Mouse (Mus musculus) neural tube, embryonic 13.5 days (tissue): ENCODE measurements around the gene Cdk18. TPM values are rescaled to one million over a fixed set of nuclear protein-coding genes. Genes with fewer than 3 reads are reported as not detected.

Experiments
- ATAC-seq: fragments of 200-750 bp; cut with Nextera tagmentation; 2 replicates; pipeline ENCODE4 v1.8.0; 2017; ENCODE audit warnings: low read depth, mild to moderate bottlenecking, moderate TSS enrichment, moderate library complexity
- H3K27ac ChIP-seq: fragments of 300-500 bp; sonication (generic); replicated peaks from 2 replicates; pipeline ENCODE4 v1.5.1; 2015; ENCODE audit warnings: moderate library complexity, mild to moderate bottlenecking, inconsistent platforms
- H3K27me3 ChIP-seq: fragments of 300-500 bp; sonication (generic); 2 replicates; pipeline ENCODE4 v1.6.1; 2015; ENCODE audit warnings: mild to moderate bottlenecking, inconsistent platforms
- H3K36me3 ChIP-seq: fragments of 300-500 bp; sonication (generic); 2 replicates; pipeline ENCODE4 v1.6.1; 2015; ENCODE audit warnings: mild to moderate bottlenecking, inconsistent platforms
- H3K4me1 ChIP-seq: fragments of 300-500 bp; sonication (generic); replicated peaks from 2 replicates; pipeline ENCODE4 v1.6.1; 2015; ENCODE audit warnings: inconsistent platforms
- H3K4me2 ChIP-seq: fragments of 300-500 bp; sonication (generic); 2 replicates; pipeline ENCODE4 v1.6.1; 2015; ENCODE audit warnings: inconsistent platforms, mild to moderate bottlenecking, moderate library complexity
- H3K4me3 ChIP-seq: fragments of 300-500 bp; sonication (generic); 2 replicates; pipeline ENCODE4 v1.5.1; 2015; ENCODE audit warnings: mild to moderate bottlenecking, inconsistent platforms
- H3K9ac ChIP-seq: fragments of 300-500 bp; sonication (generic); 2 replicates; pipeline ENCODE4 v1.6.1; 2015; ENCODE audit warnings: moderate library complexity, mild to moderate bottlenecking, inconsistent platforms
- H3K9me3 ChIP-seq: fragments of 300-500 bp; sonication (generic); 2 replicates; pipeline ENCODE4 v1.6.1; 2016; ENCODE audit warnings: inconsistent platforms
- WGBS: fragments of 180-500 bp; shearing (Covaris S2); methylation state at CpG from one replicate; pipeline ENCODE4 v1.1.7; 2015; 5-methylcytosine and 5-hydroxymethylcytosine counted together
- polyA plus RNA-seq: library from polyadenylated mRNA; unstranded; fragments of >200 nt; fragmentation: Nextera tagmentation; extraction: Ambion mirVana; gene quantifications from 2 replicates; pipeline ENCODE4 v1.2.1, GENCODE M21; 2015

Gene Cdk18
- polyA plus RNA-seq, 1 experiment from 2014 or later: 0.47 TPM

DNA sequence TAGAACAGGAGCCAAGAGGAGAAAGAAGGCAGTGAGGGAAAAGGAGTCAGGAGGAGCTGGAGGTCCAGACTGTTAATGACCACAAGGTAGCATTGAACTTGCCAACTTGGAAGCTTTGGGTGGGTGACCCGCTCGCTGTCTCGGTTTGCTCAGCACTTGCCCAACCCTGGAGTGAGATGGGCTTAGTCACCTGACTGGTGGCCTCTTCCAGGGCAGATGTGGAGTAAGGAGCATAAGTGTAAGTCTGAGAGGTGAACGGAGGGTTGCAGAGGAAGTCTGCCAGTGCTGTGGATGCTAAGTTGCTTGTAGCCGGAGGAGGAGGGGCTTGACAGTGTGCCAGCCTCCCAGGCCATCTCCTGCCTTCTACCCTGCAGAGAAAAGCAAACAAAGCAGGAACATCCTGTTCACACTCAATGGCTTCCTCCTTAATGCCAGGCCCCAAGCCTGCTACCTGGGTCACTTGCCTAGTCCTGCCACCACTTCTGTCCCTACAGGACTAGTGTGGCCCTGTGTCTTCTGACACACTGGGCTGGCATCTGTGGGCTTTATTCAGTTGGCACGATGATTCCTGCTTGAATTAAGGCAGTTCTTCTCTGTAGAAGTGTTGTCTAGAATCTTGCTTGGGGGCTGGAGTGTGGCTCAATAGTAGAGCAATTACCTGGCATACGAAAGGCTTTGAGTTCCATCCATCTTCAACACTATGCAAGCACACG lies 6.6 kb upstream of the Cdk18 start:
- 90% methylated on average over 8 of the region's 8 CpGs for WGBS
- no peaks in the 10 kb centered on the region for H3K9me3 ChIP-seq
- H3K4me1 ChIP-seq: peaks cover 16% of the 10 kb centered on the region
- H3K4me3 ChIP-seq: no peak overlapping the region
- no peaks in the 10 kb centered on the region for H3K36me3 ChIP-seq
- no peak overlapping the region for H3K27ac ChIP-seq
- H3K4me2 ChIP-seq: no peak overlapping the region
- no peak overlapping the region; the same call in 1 of the 2 replicates for H3K9ac ChIP-seq
- H3K27me3 ChIP-seq: no peaks in the 10 kb centered on the region
- ATAC-seq: no peak

DNA sequence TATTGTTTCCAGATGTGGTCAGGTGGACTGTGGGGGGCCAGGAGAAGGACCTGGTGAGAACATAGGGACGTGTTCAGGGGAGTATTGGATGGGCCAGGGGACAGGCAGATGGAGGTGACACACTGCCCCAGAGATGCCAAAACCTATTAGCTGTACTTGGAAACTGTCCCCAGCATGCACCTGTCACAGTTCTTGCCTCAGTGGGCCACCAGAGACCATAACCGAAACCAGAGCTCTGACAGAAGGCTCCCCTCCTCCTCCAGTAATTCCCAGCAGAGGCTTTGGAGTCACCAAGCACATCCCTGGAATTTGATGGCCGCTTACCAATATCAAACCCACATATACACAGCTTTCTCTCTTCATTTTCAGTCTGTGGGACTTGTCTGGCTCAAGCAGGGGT lies 5.4 kb upstream of the Cdk18 start:
- 79% methylated on average over 3 of the region's 3 CpGs for WGBS
- no peak overlapping the region for H3K4me3 ChIP-seq
- H3K4me2 ChIP-seq: no peak overlapping the region
- no peak overlapping the region for H3K27ac ChIP-seq
- H3K9me3 ChIP-seq: no peaks in the 10 kb centered on the region
- H3K27me3 ChIP-seq: peaks cover 6% of the 10 kb centered on the region
- no peaks in the 10 kb centered on the region for H3K36me3 ChIP-seq
- H3K9ac ChIP-seq: no peak overlapping the region
- peaks cover 16% of the 10 kb centered on the region for H3K4me1 ChIP-seq
- ATAC-seq: no peak

DNA sequence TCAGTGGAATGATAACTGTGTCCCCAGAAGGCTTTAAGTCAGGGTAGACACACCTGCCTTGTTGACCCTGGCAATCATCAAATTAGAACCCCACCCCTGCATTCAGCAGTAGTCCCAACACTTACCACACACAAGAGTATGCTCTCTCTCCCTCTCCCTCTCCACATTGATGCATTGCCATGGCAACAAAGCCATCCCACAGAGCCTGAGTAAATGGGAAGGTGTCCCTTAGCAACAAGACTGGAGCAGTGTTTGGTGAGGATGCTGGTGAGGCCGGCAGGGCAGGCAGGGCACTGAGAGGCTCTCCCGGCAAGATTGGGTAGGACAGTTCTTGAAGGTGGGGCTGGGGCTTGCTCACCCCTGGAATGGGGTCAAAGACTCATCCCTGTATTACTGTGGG lies 4.7 kb upstream of the Cdk18 start:
- Histone ChIP-seq H3K27me3 (peaks cover 12% of the 10 kb centered on the region), H3K9ac (no peak overlapping the region), H3K36me3 (no peaks in the 10 kb centered on the region), H3K4me3 (no peak overlapping the region), H3K9me3 (no peaks in the 10 kb centered on the region), H3K4me1 (peaks cover 20% of the 10 kb centered on the region), H3K27ac (no peak overlapping the region), H3K4me2 (no peak overlapping the region)
- 14% methylated on average over 2 of the region's 2 CpGs for WGBS
- ATAC-seq: peak; percentile 72

DNA sequence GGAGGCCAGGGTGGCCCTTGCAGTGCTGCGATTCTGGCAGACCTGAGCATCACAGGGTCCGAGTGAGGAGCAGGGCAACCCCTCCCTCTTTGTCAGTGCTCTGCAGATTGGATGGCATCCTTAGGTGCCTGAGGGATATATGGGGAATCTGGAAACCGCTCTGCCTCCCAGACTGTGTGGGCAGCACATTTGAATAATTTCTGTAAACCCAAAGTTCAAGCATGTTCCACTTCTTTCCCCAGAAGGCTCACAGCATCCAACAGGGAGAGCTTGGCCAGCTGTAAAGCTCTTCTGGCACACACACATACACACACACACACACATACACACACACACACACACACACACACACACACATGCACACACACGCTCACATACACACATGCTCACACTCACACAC lies 4.2 kb upstream of the Cdk18 start:
- Histone ChIP-seq H3K4me1 (peaks cover 25% of the 10 kb centered on the region), H3K4me2 (no peak overlapping the region), H3K27ac (no peak overlapping the region), H3K4me3 (no peak overlapping the region), H3K27me3 (peaks cover 17% of the 10 kb centered on the region), H3K36me3 (no peaks in the 10 kb centered on the region), H3K9me3 (no peaks in the 10 kb centered on the region), H3K9ac (no peak overlapping the region)
- WGBS: 71% methylated on average over 4 of the region's 4 CpGs
- ATAC-seq: no peak

DNA sequence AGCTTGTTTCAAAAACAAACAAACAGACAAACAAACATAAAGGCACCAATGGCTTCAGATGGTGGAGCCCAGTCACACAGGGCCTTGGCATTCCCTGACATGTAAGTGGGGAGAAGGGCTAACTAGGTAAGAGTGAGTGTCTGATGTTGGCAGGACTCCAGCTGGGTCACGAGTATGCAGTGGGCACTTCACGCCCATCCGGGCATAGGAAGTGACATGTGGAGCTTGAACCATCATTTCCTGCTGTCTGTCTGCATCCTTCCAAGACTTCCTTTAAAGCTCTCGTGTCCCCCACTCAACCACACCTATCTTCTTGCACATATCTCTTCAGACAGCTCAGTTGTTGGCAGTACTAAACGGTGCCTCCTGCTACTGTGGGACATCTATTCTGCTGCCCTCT lies 3.6 kb upstream of the Cdk18 start:
- ATAC-seq: no peak
- Histone ChIP-seq H3K9me3 (no peaks in the 10 kb centered on the region), H3K4me1 (peaks cover 31% of the 10 kb centered on the region), H3K9ac (no peak overlapping the region), H3K4me3 (no peak overlapping the region), H3K36me3 (no peaks in the 10 kb centered on the region), H3K27ac (no peak overlapping the region), H3K27me3 (peaks cover 23% of the 10 kb centered on the region), H3K4me2 (no peak overlapping the region)
- 77% methylated on average over 5 of the region's 5 CpGs for WGBS

DNA sequence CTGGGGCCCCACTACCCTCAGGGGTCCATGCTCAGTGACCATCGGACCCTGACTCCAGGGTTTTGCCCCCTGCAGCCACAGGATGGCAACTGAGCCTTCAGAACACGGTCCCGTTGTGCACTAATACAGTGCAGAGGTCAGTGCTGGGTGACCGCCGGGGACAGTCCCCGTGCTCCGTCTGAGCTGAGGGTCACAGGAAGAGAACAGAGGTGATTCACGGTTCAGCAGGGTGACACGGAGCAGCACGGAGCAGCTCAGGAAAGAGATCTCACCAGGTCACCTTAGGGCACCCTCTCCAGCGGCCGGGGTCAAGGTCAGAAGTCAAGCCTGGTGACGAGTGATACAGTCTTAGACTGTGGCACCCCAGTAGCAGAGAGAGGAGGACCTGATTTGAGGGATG lies 2.3 kb upstream of the Cdk18 start:
- no peak overlapping the region for H3K27ac ChIP-seq
- H3K9ac ChIP-seq: no peak overlapping the region
- peaks cover 28% of the 10 kb centered on the region for H3K27me3 ChIP-seq
- no peak overlapping the region for H3K4me2 ChIP-seq
- H3K4me3 ChIP-seq: no peak overlapping the region
- no peak for ATAC-seq
- 63% methylated on average over 13 of the region's 13 CpGs for WGBS
- no peaks in the 10 kb centered on the region for H3K36me3 ChIP-seq
- no peaks in the 10 kb centered on the region for H3K9me3 ChIP-seq
- H3K4me1 ChIP-seq: peaks cover 31% of the 10 kb centered on the region

DNA sequence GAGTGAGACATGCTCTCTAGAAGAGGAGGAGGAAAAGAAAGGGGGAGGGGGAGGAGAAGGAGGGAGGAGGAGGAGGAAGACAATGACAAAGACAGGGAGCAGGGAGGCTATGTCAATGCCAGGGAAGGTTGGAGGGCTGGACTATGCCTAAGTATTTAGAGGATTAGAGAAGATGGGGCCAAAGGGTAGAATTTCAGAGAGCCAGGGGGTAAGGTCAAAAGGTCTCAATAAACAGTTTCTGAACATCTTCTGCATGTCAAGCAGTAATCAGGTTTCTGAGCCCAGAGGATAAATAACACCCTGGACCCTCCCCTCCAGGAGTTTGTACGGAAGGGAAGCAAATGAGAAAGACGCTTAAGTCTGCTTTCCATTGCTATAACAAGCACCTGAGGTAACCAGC lies 1.7 kb upstream of the Cdk18 start:
- H3K9ac ChIP-seq: no peak overlapping the region
- H3K4me1 ChIP-seq: peaks cover 31% of the 10 kb centered on the region
- H3K27ac ChIP-seq: no peak overlapping the region
- no peak for ATAC-seq
- no peak overlapping the region for H3K4me2 ChIP-seq
- no peaks in the 10 kb centered on the region for H3K36me3 ChIP-seq
- H3K9me3 ChIP-seq: no peaks in the 10 kb centered on the region
- H3K27me3 ChIP-seq: peaks cover 28% of the 10 kb centered on the region
- 59% methylated on average over 2 of the region's 2 CpGs for WGBS
- H3K4me3 ChIP-seq: no peak overlapping the region

DNA sequence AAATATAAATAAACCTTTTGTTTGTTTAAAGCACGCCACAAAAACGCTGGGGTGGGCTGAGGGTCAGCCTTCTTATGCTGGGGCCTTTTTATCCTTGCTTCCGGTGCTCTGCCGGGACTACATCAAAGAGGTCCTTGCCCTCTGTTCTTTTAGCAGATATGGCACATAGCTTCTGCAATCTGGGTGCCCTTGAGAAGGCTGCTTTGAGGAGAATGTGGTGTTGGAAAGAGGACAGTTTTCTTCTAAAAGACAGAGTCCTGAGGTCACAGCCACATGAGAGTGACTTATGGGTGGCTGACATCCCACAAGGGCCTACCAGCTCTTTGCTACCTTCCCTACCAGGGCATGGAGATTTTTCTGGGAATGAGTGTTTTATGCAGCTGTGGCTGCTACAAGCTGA lies 1.1 kb upstream of the Cdk18 start:
- WGBS: 56% methylated on average over 4 of the region's 4 CpGs
- Histone ChIP-seq H3K4me2 (no peak overlapping the region), H3K4me3 (no peak overlapping the region), H3K27ac (no peak overlapping the region), H3K9ac (no peak overlapping the region), H3K27me3 (peaks cover 28% of the 10 kb centered on the region), H3K36me3 (no peaks in the 10 kb centered on the region), H3K4me1 (peaks cover 31% of the 10 kb centered on the region), H3K9me3 (no peaks in the 10 kb centered on the region)
- ATAC-seq: no peak

DNA sequence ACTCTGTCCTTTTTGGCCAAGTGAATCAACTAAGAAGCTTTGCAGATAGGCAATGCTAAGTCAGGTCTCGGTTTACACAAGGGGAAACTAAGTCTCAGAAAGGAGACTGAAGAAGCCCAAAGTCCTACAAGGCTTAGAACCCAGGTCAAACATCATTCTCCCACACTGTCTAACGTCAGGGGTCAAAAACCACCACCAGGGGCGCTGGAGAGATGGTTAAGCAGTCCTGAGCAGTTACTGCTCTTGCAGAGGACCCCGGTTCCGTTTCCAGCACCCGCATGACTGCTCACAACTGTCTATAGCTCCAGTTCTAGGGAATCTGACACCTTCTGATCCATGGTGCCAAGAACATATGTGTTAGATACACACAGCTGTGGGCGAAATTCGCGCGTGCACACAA lies 687 bp upstream of the Cdk18 start:
- no peak for ATAC-seq
- 60% methylated on average over 10 of the region's 10 CpGs for WGBS

DNA sequence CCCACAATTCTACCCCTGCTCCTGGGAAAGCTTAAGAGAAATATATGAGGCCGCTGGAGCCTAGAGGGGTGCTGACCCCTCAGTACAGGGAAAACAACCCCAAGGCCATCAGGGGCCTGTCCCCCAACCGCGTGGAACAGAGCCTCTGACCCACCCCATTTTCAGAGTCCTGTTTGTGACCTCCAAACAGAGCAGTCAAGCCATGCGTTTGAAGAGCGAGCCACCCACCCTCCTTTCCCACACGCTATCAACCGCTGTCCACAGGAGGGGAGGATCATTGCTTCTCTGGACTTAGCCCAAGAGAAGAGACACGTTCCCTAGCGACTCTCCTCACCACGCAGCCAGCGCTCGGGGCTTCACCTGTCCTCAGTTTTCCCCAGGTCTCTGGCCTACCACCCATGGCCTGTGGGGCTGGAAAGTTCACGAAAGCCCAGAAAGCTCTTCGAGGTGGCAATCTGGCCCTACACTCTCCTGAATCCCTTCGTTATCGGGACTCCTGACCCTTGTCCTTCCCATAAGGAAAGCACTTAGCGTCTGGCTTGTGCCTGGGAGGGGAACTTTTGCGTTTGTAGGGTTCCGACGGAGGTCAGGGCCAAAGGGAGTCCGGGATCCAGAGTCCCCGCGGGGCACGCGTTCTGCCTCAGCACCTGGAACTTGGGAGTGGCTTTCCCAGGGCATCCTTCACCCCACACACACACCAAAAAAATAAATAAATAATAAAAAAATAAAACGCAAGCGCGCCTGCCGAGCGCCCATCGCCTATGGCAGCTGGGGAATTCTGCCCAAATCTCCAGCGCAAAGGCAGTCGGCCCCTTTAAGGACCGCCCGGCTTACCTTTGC lies 688 bp downstream of the Cdk18 start:
- Histone ChIP-seq H3K4me1 (peaks cover 20% of the 10 kb centered on the region), H3K27me3 (peaks cover 28% of the 10 kb centered on the region), H3K9ac (peak overlapping the region; percentile 72), H3K4me3 (peak overlapping the region; percentile 50), H3K36me3 (no peaks in the 10 kb centered on the region), H3K9me3 (no peaks in the 10 kb centered on the region), H3K4me2 (peak overlapping the region; percentile 95), H3K27ac (no peak overlapping the region)
- 5% methylated on average over 35 of the region's 35 CpGs for whole genome bisulfite sequencing
- ATAC-seq: no peak; the same call in none of the 2 replicates

More for the DNA sequence above, 687 bp upstream of the Cdk18 start:
- Histone ChIP-seq H3K9ac (no peak overlapping the region), H3K27me3 (peaks cover 28% of the 10 kb centered on the region), H3K36me3 (no peaks in the 10 kb centered on the region), H3K4me2 (no peak overlapping the region), H3K4me3 (no peak overlapping the region), H3K9me3 (no peaks in the 10 kb centered on the region), H3K27ac (no peak overlapping the region), H3K4me1 (peaks cover 31% of the 10 kb centered on the region)

DNA sequence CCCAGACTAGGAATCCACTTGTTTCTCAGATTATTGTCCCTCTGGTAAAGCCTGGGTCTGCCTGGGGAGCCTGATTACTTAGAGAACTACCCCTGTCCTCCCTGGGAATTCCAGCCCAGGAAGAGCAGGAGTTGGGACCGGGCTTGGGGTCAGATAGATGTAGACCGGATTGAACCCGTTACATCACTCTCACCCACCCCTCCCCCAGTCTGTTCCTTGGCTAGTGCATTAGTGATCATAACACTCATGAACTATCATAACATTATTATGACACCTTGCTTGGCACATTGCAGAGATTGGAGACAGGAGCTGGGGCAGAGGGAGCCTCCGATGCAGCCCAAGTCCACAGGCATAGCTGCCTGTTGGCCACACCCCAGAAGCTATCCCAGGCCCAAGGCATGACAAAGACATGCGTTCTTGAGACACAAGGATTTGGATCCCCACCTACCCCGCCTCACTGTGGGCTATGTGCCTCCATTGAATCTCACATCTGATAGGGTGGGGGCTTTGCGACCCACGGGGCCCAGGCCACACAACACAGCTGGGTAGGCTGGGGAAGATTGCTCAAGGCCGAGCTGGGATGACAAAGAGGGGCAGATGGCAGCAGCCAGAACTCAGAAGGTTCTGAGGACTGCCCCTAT lies 1.4 kb downstream of the Cdk18 start:
- H3K4me3 ChIP-seq: no peak overlapping the region
- WGBS: 64% methylated on average over 9 of the region's 9 CpGs
- peaks cover 15% of the 10 kb centered on the region for H3K4me1 ChIP-seq
- no peak; the same call in 1 of the 2 replicates for ATAC-seq
- H3K9me3 ChIP-seq: no peaks in the 10 kb centered on the region
- no peaks in the 10 kb centered on the region for H3K36me3 ChIP-seq
- H3K27ac ChIP-seq: no peak overlapping the region
- no peak overlapping the region for H3K9ac ChIP-seq
- H3K4me2 ChIP-seq: no peak overlapping the region
- peaks cover 28% of the 10 kb centered on the region for H3K27me3 ChIP-seq

DNA sequence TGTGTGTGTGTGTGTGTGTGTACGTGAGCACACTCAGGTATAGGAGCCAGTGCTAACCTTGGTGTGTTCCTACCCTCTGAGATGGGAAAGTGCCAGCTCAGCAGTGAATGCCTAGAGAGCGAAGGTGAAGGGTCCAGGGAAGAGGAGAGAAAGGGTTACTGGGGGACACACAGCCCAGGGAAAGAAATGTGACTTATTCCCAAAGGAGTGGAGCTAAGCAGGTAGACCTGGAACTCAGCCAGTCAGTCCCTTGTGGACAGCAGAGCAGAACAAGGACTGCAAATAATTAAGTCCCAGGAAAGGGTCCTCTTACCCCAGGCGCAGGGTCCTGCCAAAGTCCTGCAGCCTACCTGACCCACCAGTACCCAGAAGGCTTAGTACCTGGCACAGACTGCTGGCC lies 2.6 kb downstream of the Cdk18 start:
- no peak overlapping the region for H3K9ac ChIP-seq
- WGBS: 94% methylated on average over 3 of the region's 3 CpGs
- ATAC-seq: no peak
- H3K36me3 ChIP-seq: no peaks in the 10 kb centered on the region
- peaks cover 28% of the 10 kb centered on the region for H3K27me3 ChIP-seq
- no peak overlapping the region for H3K4me3 ChIP-seq
- H3K9me3 ChIP-seq: no peaks in the 10 kb centered on the region
- no peak overlapping the region for H3K4me2 ChIP-seq
- peaks cover 15% of the 10 kb centered on the region for H3K4me1 ChIP-seq
- no peak overlapping the region for H3K27ac ChIP-seq
